Mouse (Mus musculus) right cerebral cortex, adult 18-20 months (tissue): ENCODE measurements around the gene Zfp541.

Experiments used
- DNase-seq: peaks from one replicate; pipeline ENCODE4 v3.0.0; 2022; ENCODE audit warnings: mixed read lengths

Gene Zfp541

GRCm38 (mm10) chr7:16045538-16045937, 16.1 kb upstream of the Zfp541 start:
- no peak for DNase-seq

DNA sequence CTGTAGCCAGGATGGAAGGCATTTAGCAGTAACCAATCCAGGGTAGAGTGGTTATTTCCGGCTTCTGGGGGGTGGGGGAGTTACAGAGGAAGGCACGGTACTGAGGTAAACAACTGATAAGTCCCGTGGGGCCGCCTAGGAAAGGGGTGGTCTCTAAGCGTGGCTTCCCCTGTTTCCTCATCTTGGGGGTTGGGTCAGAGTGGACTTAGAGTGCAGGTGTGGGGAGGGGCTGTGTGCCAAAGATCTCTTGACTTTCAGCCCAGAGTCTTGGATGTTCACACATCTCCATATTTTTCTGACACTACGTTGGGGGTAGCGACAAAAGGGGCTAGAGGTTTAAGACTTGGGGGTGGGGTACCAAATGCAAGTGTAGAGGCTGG, 15.5 kb upstream of the Zfp541 start:
- DNase-seq, result no peak

GRCm38 (mm10) chr7:16046481-16047337, 14.9 kb upstream of the Zfp541 start:
- DNase-seq, result peak; percentile 80

DNA sequence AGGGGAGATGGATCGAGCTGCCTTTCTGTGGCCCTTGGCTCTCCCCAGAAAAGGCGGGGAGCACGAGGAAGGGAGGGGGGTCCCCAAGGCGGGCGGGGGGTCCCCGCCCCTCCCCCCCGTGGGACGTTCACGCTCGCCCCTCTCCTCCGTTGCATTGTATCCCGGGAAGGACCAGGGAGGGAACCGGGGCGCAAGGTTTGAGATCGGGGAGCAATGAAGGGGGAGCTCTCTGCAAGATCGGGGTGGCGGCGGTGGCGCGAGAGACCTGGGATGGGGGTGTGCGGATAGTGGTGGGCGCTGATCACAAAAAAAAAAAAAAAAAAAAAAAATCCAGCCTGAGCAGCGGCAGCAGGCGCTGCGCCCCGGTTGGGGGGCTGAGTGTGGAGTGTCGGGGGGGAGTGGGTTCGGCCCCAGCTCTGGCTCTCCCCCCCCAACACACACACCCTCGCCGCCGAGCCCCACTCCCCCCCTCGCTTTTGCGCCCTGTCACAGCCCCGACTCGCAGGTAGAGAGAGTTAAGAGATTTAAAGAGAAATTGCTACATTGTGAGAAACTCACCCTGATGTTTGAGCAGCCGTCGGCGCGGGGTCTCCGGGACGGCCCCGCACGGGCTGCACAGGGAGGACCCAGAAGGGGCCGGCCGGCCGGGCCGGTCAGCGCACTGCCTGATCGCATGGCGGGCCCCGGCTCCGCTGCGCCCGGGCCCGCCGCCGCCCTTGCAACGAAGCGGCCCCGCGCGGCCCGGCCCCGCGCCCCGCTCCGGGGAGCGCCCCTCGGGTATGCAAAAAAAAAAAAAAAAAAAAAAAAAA, 14.1 kb upstream of the Zfp541 start, which contains the start of gene Bicra:
Gene Bicra (minus strand): TSS at position 584 of the 809 bp plus-strand sequence.
- DNase-seq, result peak; percentile 70

GRCm38 (mm10) chr7:16048164-16048564, 13.4 kb upstream of the Zfp541 start:
- peak; percentile 98 for DNase-seq

DNA sequence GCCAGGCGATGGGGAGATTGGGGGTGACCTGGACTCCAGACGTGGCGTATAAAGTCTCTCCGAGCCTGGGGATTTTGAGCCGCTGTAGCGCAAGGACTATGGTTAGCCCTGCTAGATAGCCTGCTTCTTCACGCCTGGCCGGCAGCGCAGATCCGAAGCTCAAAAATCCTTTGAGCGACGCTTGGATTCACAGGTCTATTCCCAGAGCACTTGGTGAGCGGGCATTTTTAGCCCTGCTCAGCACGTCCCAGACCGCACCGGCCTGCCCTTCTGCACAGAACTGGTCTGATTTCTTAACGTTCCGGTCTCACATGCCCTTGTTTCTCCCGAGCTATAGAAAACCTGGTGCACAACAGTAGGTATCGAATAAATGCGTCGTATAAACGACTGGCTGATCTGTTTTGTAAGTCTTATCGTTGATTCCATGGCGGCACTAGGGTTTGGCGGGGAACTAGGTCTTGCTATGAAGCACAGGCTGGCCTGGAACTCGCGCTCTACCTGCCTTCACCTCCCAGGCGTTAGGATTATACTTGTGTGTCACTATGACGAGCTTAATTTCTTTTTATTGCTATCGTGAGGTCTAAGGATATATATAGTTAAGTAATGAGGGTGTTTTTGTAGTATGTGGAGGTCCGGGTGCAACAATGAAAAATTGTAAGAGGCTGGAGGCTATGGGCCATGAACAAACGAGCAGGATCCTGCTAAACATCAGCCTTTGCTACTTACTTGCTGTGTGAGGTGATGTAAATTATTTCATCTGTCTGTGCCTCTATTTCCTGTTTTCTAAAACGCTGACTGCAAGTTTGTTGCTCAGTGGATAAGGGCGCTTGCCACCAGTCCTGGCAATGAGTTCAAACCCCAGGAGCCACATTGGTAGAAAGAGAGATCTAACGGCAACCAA, 12.7 kb upstream of the Zfp541 start:
- no peak for DNase-seq

DNA sequence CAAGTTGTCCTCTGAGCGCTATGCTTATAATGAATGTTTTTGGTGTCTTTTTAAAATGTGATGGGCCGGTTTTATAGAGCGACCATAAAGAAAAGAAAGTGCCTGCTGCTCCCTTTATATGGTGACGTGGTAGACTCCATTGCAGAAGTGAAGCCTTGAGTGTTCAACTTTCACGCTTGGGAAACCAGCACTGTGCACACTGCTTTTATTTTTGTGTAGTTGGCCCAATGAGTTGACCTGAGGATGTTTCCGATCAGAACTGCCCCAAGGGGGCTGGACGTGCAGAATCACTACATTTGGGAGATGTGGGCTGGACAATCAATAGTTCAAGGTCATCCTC, 12.1 kb upstream of the Zfp541 start:
- no peak for DNase-seq

- no peak for DNase-seq
Observed at GRCm38 (mm10) chr7:16050600-16050999, 11.0 kb upstream of the Zfp541 start.

- peak; percentile 77 for DNase-seq
Observed at GRCm38 (mm10) chr7:16051883-16052595, 9.6 kb upstream of the Zfp541 start.

DNA sequence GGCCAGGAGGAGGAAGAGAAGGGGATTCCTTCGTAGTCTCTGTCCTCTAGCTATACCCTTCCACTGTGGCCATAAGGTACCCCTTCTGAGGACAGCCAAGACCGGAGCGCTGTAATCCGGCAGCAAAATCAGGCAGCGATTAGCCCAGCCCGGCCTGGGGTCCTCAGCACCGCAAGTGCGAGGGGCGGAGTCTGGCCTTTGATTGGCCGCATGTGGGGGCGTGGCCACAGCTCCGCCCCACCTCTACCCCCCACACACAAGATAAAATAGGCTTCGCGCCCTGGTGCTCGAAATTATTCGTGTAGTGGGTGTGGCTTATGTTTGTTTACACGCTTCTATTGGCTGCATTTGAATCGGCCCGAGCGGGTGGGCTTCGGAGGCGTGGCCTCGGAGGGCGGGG, 8.9 kb upstream of the Zfp541 start:
- peak; percentile 91 for DNase-seq

DNA sequence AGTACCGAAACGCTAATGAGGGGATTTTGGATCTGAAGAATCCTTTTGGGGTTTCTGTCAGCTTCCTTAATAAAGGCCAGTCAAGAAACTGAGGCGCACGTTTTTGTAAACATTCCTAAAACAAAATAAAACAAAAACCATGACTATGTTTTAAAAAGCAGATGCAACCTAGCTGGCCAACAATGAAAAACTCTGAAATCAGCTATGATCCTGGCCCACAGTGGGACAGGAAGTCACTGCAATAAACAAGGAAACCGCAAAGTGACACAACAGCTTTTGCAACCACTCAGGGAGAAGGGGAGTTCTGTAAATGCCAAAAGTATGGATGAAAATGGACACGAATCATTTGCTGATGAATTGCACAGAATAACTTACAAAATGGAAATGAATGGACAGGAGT, 8.5 kb upstream of the Zfp541 start:
- no peak for DNase-seq

DNA sequence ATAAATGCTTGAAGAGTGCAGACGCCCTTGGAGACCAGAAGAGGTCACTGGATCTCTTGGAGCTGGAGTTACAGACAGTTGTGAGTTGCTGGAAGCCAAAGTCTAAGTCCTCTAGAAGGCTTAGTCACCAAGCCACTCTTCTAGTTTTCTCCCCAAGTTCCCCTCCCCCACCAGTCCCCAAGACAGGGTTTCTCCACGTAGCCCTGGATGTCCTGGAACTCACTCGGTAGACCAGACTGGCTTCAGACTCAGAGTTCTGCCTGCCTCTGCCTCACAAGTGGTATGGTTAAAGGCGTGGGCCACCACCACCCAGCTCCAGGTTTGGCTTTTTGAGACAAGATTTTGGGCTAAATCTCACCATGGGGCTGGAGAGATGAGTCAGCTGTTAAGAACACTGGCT, 6.6 kb upstream of the Zfp541 start:
- no peak for DNase-seq

- DNase-seq, result no peak
Observed at GRCm38 (mm10) chr7:16055665-16056064, 5.9 kb upstream of the Zfp541 start.

DNA sequence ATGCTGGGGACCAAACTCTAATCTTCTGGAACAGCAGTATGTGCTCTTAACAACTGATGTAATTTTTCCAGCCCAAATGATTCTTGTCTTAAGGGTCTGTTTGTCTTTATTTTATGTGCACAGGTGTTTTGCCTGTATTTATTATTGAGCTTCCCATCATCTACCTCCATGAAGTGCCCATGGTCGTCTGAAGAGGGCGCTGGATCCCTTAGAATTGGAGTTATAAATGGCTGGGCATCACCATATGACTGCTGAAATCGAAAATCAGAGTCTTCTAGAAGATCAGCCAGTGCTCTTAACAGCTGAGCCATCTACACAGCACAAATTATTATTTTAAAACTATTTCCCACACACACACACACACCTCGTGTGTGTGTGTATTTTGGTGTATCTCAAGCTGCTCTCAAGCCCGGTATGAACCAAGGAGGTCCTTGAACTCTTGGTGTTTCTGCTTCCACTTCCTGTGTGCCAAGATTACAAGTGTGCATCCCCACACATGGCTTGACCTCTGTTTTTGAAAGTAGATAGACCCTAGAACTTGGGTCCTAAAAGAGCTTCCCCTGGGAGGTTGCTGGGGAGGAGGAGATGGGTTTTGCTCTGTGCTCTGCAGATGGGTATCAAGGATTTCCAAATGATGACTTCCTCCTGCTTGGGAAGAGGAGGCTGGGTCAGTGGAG, 5.0 kb upstream of the Zfp541 start:
- DNase-seq, result peak; percentile 51

- DNase-seq, result no peak
Observed at GRCm38 (mm10) chr7:16057136-16057534, 4.5 kb upstream of the Zfp541 start.

- DNase-seq, result no peak
Observed at GRCm38 (mm10) chr7:16062099-16062420, 446 bp downstream of the Zfp541 start.

DNA sequence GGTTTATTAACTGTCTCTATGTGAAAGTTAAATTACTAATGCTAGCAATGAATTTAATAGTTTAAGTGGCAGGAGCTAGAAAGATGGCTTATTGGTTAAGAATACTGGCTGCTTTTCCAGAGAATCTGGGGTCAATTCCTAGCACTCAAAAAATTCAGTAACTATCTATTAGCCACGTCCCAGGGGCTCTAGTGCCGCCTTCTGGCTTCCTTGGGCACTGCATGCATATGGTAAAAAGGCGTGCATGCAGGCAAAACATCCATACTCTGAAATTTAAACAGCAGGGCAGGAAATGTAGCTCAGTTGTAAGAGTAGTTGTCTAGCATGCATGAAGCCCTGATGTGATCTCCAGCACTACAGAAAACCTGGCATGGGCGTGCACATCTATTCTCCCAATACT, 1.9 kb downstream of the Zfp541 start:
- DNase-seq, result no peak

GRCm38 (mm10) chr7:16070846-16071245, 9.2 kb downstream of the Zfp541 start:
- DNase-seq, result no peak

GRCm38 (mm10) chr7:16071906-16072305, 10.3 kb downstream of the Zfp541 start:
- no peak for DNase-seq

DNA sequence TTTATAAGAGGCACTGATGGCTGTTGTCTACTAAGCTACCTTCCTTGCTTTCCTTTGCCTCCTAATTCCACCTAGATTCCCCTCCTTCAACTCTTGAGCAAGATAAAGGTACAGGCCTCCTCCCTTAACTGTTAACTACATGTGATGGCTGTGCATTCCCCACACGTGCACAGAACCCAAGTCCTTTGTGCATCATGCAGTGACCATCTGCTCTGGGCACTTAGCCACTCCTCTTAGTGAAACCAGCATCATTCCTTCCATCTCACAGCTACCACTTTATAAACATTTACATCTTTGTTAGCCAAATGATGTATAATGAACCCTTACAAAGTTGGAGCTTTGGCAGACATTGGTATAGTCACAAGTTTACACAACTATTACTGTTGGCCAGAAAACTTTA, 18.3 kb downstream of the Zfp541 start:
- DNase-seq, result no peak

- no peak for DNase-seq
Observed at GRCm38 (mm10) chr7:16080581-16080980, 19.0 kb downstream of the Zfp541 start.

- DNase-seq, result no peak
Observed at GRCm38 (mm10) chr7:16083361-16083760, 21.7 kb downstream of the Zfp541 start.
